ENCODE assay signal across 11 mouse cellular contexts in the genomic region with DNA sequence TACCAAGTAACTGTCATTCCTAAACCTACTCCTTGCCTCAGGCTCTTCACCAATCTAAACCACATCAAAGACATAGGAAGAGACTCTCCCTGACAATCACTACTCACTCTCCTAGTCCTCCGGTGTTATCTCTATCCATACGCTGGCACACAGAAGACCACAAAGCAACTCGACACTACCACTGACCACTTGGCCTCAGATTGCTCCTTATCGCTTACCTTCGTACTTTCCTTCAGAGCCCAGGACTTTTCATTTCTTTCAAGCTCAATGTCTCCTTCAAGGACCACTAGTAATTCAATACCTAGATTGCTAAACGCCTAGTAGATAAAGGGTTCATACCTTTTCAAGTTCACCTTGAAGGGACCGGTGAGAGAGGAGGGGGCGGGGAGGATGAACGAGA. TPM values are rescaled to one million over a fixed set of nuclear protein-coding genes. Genes with fewer than 3 reads are reported as not detected.
DNase-seq lines count a peak whose midpoint lies in the region; ATAC-seq and TF ChIP-seq lines count a peak whose summit lies in the region.
"Had no signal": no experiment of that assay in that cellular context is flagged by ENCODE, and none has a peak within 500 bp of the region (broad histone marks: within the 10 kb centered on the region; RNA-seq: fewer than 3 reads in every experiment).

No protein-coding gene starts in this region.

- no peak for ATAC-seq in forebrain, embryonic 14.5 days
- no peak for ATAC-seq in liver, embryonic 13.5 days (ENCODE audit: low read depth)

- DNase-seq in gastrocnemius, adult 2 months = no peak
- no peak for DNase-seq in gastrocnemius, postnatal 36 days
- peak; percentile 78 for DNase-seq in 416B (ENCODE audit: low read depth)
- DNase-seq in forebrain, embryonic 14.5 days (ENCODE audit: low spot score) = no peak
- DNase-seq in liver, embryonic 13.5 days = no peak
- no peak for DNase-seq in gastrocnemius, postnatal 25 days
- no peak for DNase-seq in gastrocnemius, adult 18-20 months (ENCODE audit: low spot score)
- no peak for DNase-seq in adrenal gland, adult (ENCODE audit: inconsistent age in 2 of 2, low spot score in 1 of 2)

- H3K36me3 ChIP-seq in forebrain, embryonic 14.5 days (ENCODE audit: control insufficient read depth, insufficient read depth, low read length) = peaks cover 12% of the 10 kb centered on the region; the same call in 1 of the 2 replicates
- peaks cover 18% of the 10 kb centered on the region for H3K36me3 ChIP-seq in liver, embryonic 13.5 days

- TF ChIP-seq CTCF in gastrocnemius, adult 2 months (IDR thresholded peaks at IDR 0.05) = no peak

- no peaks in the 10 kb centered on the region for H3K9me3 ChIP-seq in forebrain, embryonic 14.5 days (replicated peaks; ENCODE audit: control insufficient read depth, low read length)
- H3K9me3 ChIP-seq in liver, embryonic 13.5 days (replicated peaks) = no peaks in the 10 kb centered on the region

- intact Hi-C loops in gastrocnemius, adult 2 months (cut with DNase I) = loop anchor here (5.0 to 10.0 kb wide), 2 partner anchors 132 to 399 kb away; partner anchors contain the start of genes Clpb, Lrrc51 and Numa1
- intact Hi-C loops in gastrocnemius, postnatal 36 days (cut with DNase I) = no loop called here

- peak overlapping the region; percentile 74 for H3K9ac ChIP-seq in forebrain, embryonic 14.5 days (ENCODE audit: low read length)
- H3K9ac ChIP-seq in liver, embryonic 13.5 days = peak overlapping the region; percentile 79

- no peak overlapping the region for H3K27ac ChIP-seq in gastrocnemius, adult 2 months
- H3K27ac ChIP-seq in forebrain, embryonic 14.5 days (ENCODE audit: low read depth, low read length) = no peak overlapping the region
- no peak overlapping the region for H3K27ac ChIP-seq in liver, embryonic 13.5 days

- H3K4me3 ChIP-seq in gastrocnemius, adult 2 months = peak overlapping the region; percentile 77
- peak overlapping the region; percentile 68 for H3K4me3 ChIP-seq in forebrain, embryonic 14.5 days (ENCODE audit: low read depth, low read length)
- peak overlapping the region; percentile 78 for H3K4me3 ChIP-seq in liver, embryonic 13.5 days (replicated peaks)

- WGBS in forebrain, embryonic 14.5 days = 91% methylated on average over 9 of the region's 9 CpGs
- WGBS in liver, embryonic 13.5 days (ENCODE audit: insufficient replicate concordance) = 35% methylated on average over 9 of the region's 9 CpGs

- H3K4me2 ChIP-seq in forebrain, embryonic 14.5 days (ENCODE audit: low read length) = peak overlapping the region; percentile 79
- peak overlapping the region; percentile 77 for H3K4me2 ChIP-seq in liver, embryonic 13.5 days

- H3K4me1 ChIP-seq in forebrain, embryonic 14.5 days (ENCODE audit: control insufficient read depth, insufficient read depth, low read length) = peaks cover 17% of the 10 kb centered on the region
- H3K4me1 ChIP-seq in liver, embryonic 13.5 days (replicated peaks) = peaks cover 55% of the 10 kb centered on the region

- no peaks in the 10 kb centered on the region for H3K27me3 ChIP-seq in forebrain, embryonic 14.5 days (replicated peaks; ENCODE audit: control insufficient read depth, insufficient read depth, low read length)
- no peaks in the 10 kb centered on the region for H3K27me3 ChIP-seq in liver, embryonic 13.5 days

RNA-seq across cellular contexts. Expression of gene Rnf121, which starts 1.4 kb away (rescaled TPM):
- total RNA-seq in gastrocnemius, adult 2 months (2021) = 10 to 100 TPM; 23.3 to 25.7 TPM
- total RNA-seq in gastrocnemius, postnatal 36 days (2021) = 10 to 100 TPM; 22.0 to 22.5 TPM
- 33.9 and 35.2 TPM in 2 replicates for polyA plus RNA-seq in forebrain, embryonic 14.5 days (2014; fragmentation: Nextera tagmentation; extraction: Ambion mirVana)
- polyA plus RNA-seq in liver, embryonic 13.5 days (2015; fragmentation: Nextera tagmentation; extraction: Ambion mirVana) = 10.6 and 11.6 TPM in 2 replicates
- 10 to 100 TPM; 22.4 to 24.2 TPM for total RNA-seq in gastrocnemius, postnatal 25 days (2021)
- total RNA-seq in gastrocnemius, adult 18-20 months (2021) = 10 to 100 TPM; 20.6 to 27.5 TPM

RNA-seq across cellular contexts. Expression of gene Xndc1, which starts 1.4 kb away (rescaled TPM):
- total RNA-seq in gastrocnemius, adult 2 months (2021) = 1 to 10 TPM; 4.4 to 6.5 TPM
- 1 to 10 TPM; 3.2 to 4.5 TPM for total RNA-seq in gastrocnemius, postnatal 36 days (2021)
- 19.0 and 23.5 TPM in 2 replicates for polyA plus RNA-seq in forebrain, embryonic 14.5 days (2014; fragmentation: Nextera tagmentation; extraction: Ambion mirVana)
- polyA plus RNA-seq in liver, embryonic 13.5 days (2015; fragmentation: Nextera tagmentation; extraction: Ambion mirVana) = 13.6 and 14.2 TPM in 2 replicates
- 1 to 10 TPM; 4.5 to 5.1 TPM for total RNA-seq in gastrocnemius, postnatal 25 days (2021)
- 1 to 10 TPM; 2.9 to 4.1 TPM for total RNA-seq in gastrocnemius, adult 18-20 months (2021)

RNA-seq across cellular contexts. Expression of gene Xntrpc, which starts 1.6 kb away (rescaled TPM):
- total RNA-seq in gastrocnemius, adult 2 months (2021) = 1 to 10 TPM in 1 of 2 experiments, under 1 TPM in 1; 0.50 to 1.2 TPM
- under 1 TPM; 0.54 to 0.66 TPM for total RNA-seq in gastrocnemius, postnatal 36 days (2021)
- 0.99 and 1.3 TPM in 2 replicates for polyA plus RNA-seq in forebrain, embryonic 14.5 days (2014; fragmentation: Nextera tagmentation; extraction: Ambion mirVana)
- polyA plus RNA-seq in liver, embryonic 13.5 days (2015; fragmentation: Nextera tagmentation; extraction: Ambion mirVana) = 0.22 and 0.28 TPM in 2 replicates
- under 1 TPM in 1 of 2 experiments, not detected in 1; 0.80 TPM for total RNA-seq in gastrocnemius, postnatal 25 days (2021)
- under 1 TPM; 0.68 to 0.78 TPM for total RNA-seq in gastrocnemius, adult 18-20 months (2021)

RNA-seq across cellular contexts. Expression of gene Trpc2, which starts 19.0 kb away (rescaled TPM):
- 1 to 10 TPM in 1 of 2 experiments, under 1 TPM in 1; 0.10 to 1.3 TPM for total RNA-seq in gastrocnemius, adult 2 months (2021)
- under 1 TPM; 0.42 to 0.54 TPM for total RNA-seq in gastrocnemius, postnatal 36 days (2021)
- polyA plus RNA-seq in forebrain, embryonic 14.5 days (2014; fragmentation: Nextera tagmentation; extraction: Ambion mirVana) = not detected in 2 replicates
- polyA plus RNA-seq in liver, embryonic 13.5 days (2015; fragmentation: Nextera tagmentation; extraction: Ambion mirVana) = not detected in 2 replicates
- 1 to 10 TPM in 1 of 2 experiments, under 1 TPM in 1; 0.43 to 1.1 TPM for total RNA-seq in gastrocnemius, postnatal 25 days (2021)
- total RNA-seq in gastrocnemius, adult 18-20 months (2021) = under 1 TPM; 0.23 to 0.31 TPM
- polyA plus RNA-seq: C2C12 had no signal

RNA-seq across cellular contexts. Expression of gene Art1, which starts 37.7 kb away (rescaled TPM):
- 100 to 1,000 TPM; 480 to 491 TPM for total RNA-seq in gastrocnemius, adult 2 months (2021)
- total RNA-seq in gastrocnemius, postnatal 36 days (2021) = 100 to 1,000 TPM; 439 to 486 TPM
- polyA plus RNA-seq in forebrain, embryonic 14.5 days (2014; fragmentation: Nextera tagmentation; extraction: Ambion mirVana) = 0.30 and 0.56 TPM in 2 replicates
- polyA plus RNA-seq in liver, embryonic 13.5 days (2015; fragmentation: Nextera tagmentation; extraction: Ambion mirVana) = 0.22 and 0.48 TPM in 2 replicates
- total RNA-seq in gastrocnemius, postnatal 25 days (2021) = 100 to 1,000 TPM; 383 to 418 TPM
- 100 to 1,000 TPM; 558 to 637 TPM for total RNA-seq in gastrocnemius, adult 18-20 months (2021)
- total RNA-seq: layer of hippocampus, adult 18-20 months; neutrophil, adult 5-6 weeks had no signal
